Mouse (Mus musculus) ES-Bruce4 (cell line): ENCODE measurements at regions not wholly inside any gene's neighbourhood (a gene's known extent, or its start where the extent isn't known, plus 50 kb on each side); places are given as distances from the start of the nearest gene placed in this dataset.

Experiments used
- CTCF ChIP-seq: IDR thresholded peaks from one replicate; pipeline ENCODE4 v1.8.1; 2011; ENCODE audit warnings: low read depth, low read length
- EP300 ChIP-seq: IDR thresholded peaks from 2 replicates; pipeline ENCODE4 v1.6.1; 2011; ENCODE audit warnings: low read depth, low read length; ENCODE audit not compliant: insufficient read depth
- POLR2A ChIP-seq: IDR thresholded peaks from one replicate; pipeline ENCODE4 v1.8.1; 2011; ENCODE audit warnings: low read length; ENCODE audit not compliant: insufficient read depth

DNA sequence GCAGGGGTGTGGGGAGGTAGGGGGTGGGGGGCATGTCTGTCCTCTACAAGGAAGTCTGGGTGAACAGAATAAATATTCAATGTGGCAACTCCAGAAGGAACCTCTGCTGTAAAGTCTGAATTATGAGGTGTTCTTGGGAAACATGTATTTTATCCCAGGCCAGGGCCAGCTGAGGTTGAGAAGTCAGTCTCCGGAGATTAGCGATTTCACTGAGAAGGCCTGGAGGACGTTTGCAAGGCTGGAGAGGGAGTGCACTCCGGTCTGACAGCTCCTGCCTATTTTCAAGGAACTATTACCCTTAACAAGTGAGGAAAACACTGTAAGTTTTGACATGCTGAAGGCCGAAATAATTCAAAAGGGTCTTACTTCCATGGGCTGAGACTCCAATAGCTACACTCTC lies 265.9 kb downstream of the Ttll7 start:
- TF ChIP-seq EP300 = no peak
- TF ChIP-seq CTCF = no peak
- TF ChIP-seq POLR2A = no peak
